Mouse (Mus musculus): ENCODE data around the gene Nbr1. TPM values are rescaled to one million over a fixed set of nuclear protein-coding genes. Genes with fewer than 3 reads are reported as not detected.

Nbr1 gene
- polyA plus RNA-seq (2021; fragmentation: Nextera tagmentation) = 38.4 and 43.7 TPM in 2 replicates
- long read RNA-seq, experiment 1, full-length matches to known transcripts = 12 of 59 reads
- long read RNA-seq, experiment 1, partial matches to known transcripts = 42 of 59 reads
- long read RNA-seq, experiment 1, other reads (novel, unspliced or antisense) = 5 of 59 reads
- long read RNA-seq, experiment 2, full-length matches to known transcripts = 74 of 156 reads
- long read RNA-seq, experiment 2, partial matches to known transcripts = 62 of 156 reads
- long read RNA-seq, experiment 2, other reads (novel, unspliced or antisense) = 20 of 156 reads

DNA sequence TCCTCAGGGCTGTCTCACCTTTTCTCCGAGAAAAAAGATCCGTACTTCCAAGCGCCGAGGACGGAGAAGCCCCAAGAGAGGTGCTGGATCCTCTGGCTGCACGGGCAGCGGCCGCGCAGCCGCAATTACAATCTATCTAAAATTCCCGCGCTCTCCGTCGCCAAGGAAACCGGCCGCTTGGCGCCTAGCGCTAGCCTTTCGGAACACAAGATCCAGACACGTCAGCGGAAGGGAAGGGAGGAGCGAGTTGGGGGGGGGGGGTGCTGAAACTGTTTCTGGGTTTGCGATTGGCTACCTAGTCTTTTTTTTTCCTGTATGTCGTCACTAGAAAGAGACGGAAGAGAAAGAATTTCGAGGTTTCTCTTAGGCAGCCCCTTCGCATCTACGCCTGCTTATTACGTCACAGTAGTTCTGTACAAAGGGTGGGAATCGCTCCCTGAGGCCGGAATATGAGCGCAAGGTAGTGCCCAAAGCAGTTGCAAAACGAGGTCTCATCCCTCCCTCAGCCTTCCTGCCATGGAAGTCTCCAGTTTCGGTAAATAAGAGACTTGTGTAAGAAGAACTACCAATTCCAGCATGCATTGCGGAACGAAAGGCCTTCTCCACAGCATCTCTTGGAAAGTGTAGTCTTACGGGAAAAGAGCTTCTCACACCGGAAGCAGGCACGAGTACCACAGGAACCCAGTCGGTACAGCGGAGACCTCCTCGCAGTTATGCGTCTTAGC is at the start of gene Nbr1, which contains the start of gene Brca1:
Gene Nbr1, plus strand, starts transcription at position 399 of the 725 bp plus-strand sequence.
Gene Brca1, minus strand, starts transcription at position 205 of the 725 bp plus-strand sequence.

GRCm38 (mm10) chr11:101582054-101583035 is 30.4 kb downstream of the Nbr1 start, which contains the start of gene Tmem106a:
TSS of gene Tmem106a (plus strand) at chr11:101582242.

GRCm38 (mm10) chr11:101599156-101599555 is 47.2 kb downstream of the Nbr1 start, which contains the start of gene Gm11634:
TSS of gene Gm11634 (minus strand) at chr11:101599256.

GRCm38 (mm10) chr11:101626995-101627856 is 75.3 kb downstream of the Nbr1 start, which contains the start of gene Rdm1:
TSS of gene Rdm1 (plus strand) at chr11:101627195.

Other genes starting within 250 kb of the Nbr1 start
- 197 and 208 TPM in 2 replicates for gene Becn1, start 249.9 kb upstream of the Nbr1 start, polyA plus RNA-seq (2021; fragmentation: Nextera tagmentation)
- 16.3 and 17.7 TPM in 2 replicates for gene Psme3, start 235.9 kb upstream of the Nbr1 start, polyA plus RNA-seq (2021; fragmentation: Nextera tagmentation)
- gene Aoc2, start 227.1 kb upstream of the Nbr1 start, polyA plus RNA-seq (2021; fragmentation: Nextera tagmentation) = 0.21 and 0.29 TPM in 2 replicates
- 0.08 and 0.16 TPM in 2 replicates for gene Aoc3, start 221.5 kb upstream of the Nbr1 start, polyA plus RNA-seq (2021; fragmentation: Nextera tagmentation)
- gene G6pc, start 184.6 kb upstream of the Nbr1 start, polyA plus RNA-seq (2021; fragmentation: Nextera tagmentation) = not detected in 2 replicates
- gene Aarsd1, start 134.5 kb upstream of the Nbr1 start, polyA plus RNA-seq (2021; fragmentation: Nextera tagmentation) = 87.9 and 90.1 TPM in 2 replicates
- 7.8 and 8.1 TPM in 2 replicates for gene Gm27029, start 127.4 kb upstream of the Nbr1 start, polyA plus RNA-seq (2021; fragmentation: Nextera tagmentation)
- 19.2 and 22.5 TPM in 2 replicates for gene Rundc1, start 127.1 kb upstream of the Nbr1 start, polyA plus RNA-seq (2021; fragmentation: Nextera tagmentation)
- gene Ptges3l, start 126.8 kb upstream of the Nbr1 start, polyA plus RNA-seq (2021; fragmentation: Nextera tagmentation) = 2.1 and 3.0 TPM in 2 replicates
- gene Rpl27, start 109.9 kb upstream of the Nbr1 start, polyA plus RNA-seq (2021; fragmentation: Nextera tagmentation) = 1,000 and 1,005 TPM in 2 replicates
- 5.7 and 6.2 TPM in 2 replicates for gene Ifi35, start 103.7 kb upstream of the Nbr1 start, polyA plus RNA-seq (2021; fragmentation: Nextera tagmentation)
- gene Rnd2, start 87.2 kb upstream of the Nbr1 start, polyA plus RNA-seq (2021; fragmentation: Nextera tagmentation) = 17.9 and 18.2 TPM in 2 replicates
- 10.1 and 13.2 TPM in 2 replicates for gene Vat1, start 85.9 kb upstream of the Nbr1 start, polyA plus RNA-seq (2021; fragmentation: Nextera tagmentation)
- gene Brca1, start 194 bp upstream of the Nbr1 start, polyA plus RNA-seq (2021; fragmentation: Nextera tagmentation) = 0.29 and 0.36 TPM in 2 replicates
- 1.7 and 2.8 TPM in 2 replicates for gene Tmem106a, start 30.1 kb downstream of the Nbr1 start, polyA plus RNA-seq (2021; fragmentation: Nextera tagmentation)
- not detected in 2 replicates for gene Gm11634, start 47.1 kb downstream of the Nbr1 start, polyA plus RNA-seq (2021; fragmentation: Nextera tagmentation)
- 32.9 and 38.3 TPM in 2 replicates for gene Rdm1, start 75.0 kb downstream of the Nbr1 start, polyA plus RNA-seq (2021; fragmentation: Nextera tagmentation)
- gene Arl4d, start 113.4 kb downstream of the Nbr1 start, polyA plus RNA-seq (2021; fragmentation: Nextera tagmentation) = 7.0 and 8.2 TPM in 2 replicates
- 11.0 and 14.5 TPM in 2 replicates for gene Dhx8, start 180.8 kb downstream of the Nbr1 start, polyA plus RNA-seq (2021; fragmentation: Nextera tagmentation)
- 0.80 TPM in 2 replicates for gene Etv4, start 233.2 kb downstream of the Nbr1 start, polyA plus RNA-seq (2021; fragmentation: Nextera tagmentation)